Mouse (Mus musculus) myocyte (in vitro differentiated cells): ENCODE results near the gene BC024063.

Experiments used
- CEBPB ChIP-seq: IDR thresholded peaks from 2 replicates; pipeline ENCODE4 v1.6.1; 2011; ENCODE audit warnings: mild to moderate bottlenecking, moderate library complexity; ENCODE audit not compliant: poor library complexity, insufficient read depth, severe bottlenecking
- E2F4 ChIP-seq: IDR thresholded peaks from one replicate; pipeline ENCODE4 v1.6.1; 2011; ENCODE audit warnings: mild to moderate bottlenecking, control low read depth, moderate library complexity; ENCODE audit not compliant: insufficient read depth
- MAX ChIP-seq: IDR thresholded peaks from one replicate; pipeline ENCODE4 v1.6.1; 2011; ENCODE audit warnings: low read depth, mild to moderate bottlenecking, control low read depth
- MYOD1 ChIP-seq, 3 experiments: IDR thresholded peaks; one replicate each; pipeline ENCODE4 v1.6.1; 2011; ENCODE audit warnings: control low read depth in 2 of 3, low read depth in 2 of 3, mild to moderate bottlenecking in 2 of 3, moderate library complexity in 1 of 3; ENCODE audit not compliant: insufficient read length in 2 of 3, control insufficient read depth in 1 of 3
- MYOG ChIP-seq, 3 experiments: IDR thresholded peaks; one replicate each; pipeline ENCODE4 v1.6.1; 2011; ENCODE audit warnings: control low read depth in 2 of 3, low read depth in 2 of 3, mild to moderate bottlenecking in 2 of 3; ENCODE audit not compliant: insufficient read length in 2 of 3, control insufficient read depth in 1 of 3, insufficient read depth in 1 of 3
- POLR2A ChIP-seq: IDR thresholded peaks from one replicate; pipeline ENCODE4 v1.6.1; 2011; ENCODE audit warnings: low read depth, mild to moderate bottlenecking, control low read depth, moderate library complexity; ENCODE audit not compliant: insufficient read length
- POLR2AphosphoS2 ChIP-seq: IDR thresholded peaks from one replicate; pipeline ENCODE4 v1.6.1; 2011; ENCODE audit warnings: low read depth, control low read depth; ENCODE audit not compliant: insufficient read length
- REST ChIP-seq: IDR thresholded peaks from one replicate; pipeline ENCODE4 v1.6.1; 2011; ENCODE audit warnings: mild to moderate bottlenecking, control low read depth, moderate library complexity; ENCODE audit not compliant: insufficient read depth, insufficient read length
- SRF ChIP-seq: IDR thresholded peaks from one replicate; pipeline ENCODE4 v1.6.1; 2011; ENCODE audit warnings: low read depth; ENCODE audit not compliant: control insufficient read depth, insufficient read length
- TCF12 ChIP-seq: IDR thresholded peaks from one replicate; pipeline ENCODE4 v1.6.1; 2011; ENCODE audit warnings: mild to moderate bottlenecking, control low read depth; ENCODE audit not compliant: poor library complexity, insufficient read depth, severe bottlenecking
- TCF3 ChIP-seq: IDR thresholded peaks from one replicate; pipeline ENCODE4 v1.6.1; 2011; ENCODE audit warnings: low read depth, control low read depth; ENCODE audit not compliant: insufficient read length
- USF1 ChIP-seq: IDR thresholded peaks from one replicate; pipeline ENCODE4 v1.6.1; 2011; ENCODE audit warnings: low read depth, mild to moderate bottlenecking, control low read depth, moderate library complexity

DNA sequence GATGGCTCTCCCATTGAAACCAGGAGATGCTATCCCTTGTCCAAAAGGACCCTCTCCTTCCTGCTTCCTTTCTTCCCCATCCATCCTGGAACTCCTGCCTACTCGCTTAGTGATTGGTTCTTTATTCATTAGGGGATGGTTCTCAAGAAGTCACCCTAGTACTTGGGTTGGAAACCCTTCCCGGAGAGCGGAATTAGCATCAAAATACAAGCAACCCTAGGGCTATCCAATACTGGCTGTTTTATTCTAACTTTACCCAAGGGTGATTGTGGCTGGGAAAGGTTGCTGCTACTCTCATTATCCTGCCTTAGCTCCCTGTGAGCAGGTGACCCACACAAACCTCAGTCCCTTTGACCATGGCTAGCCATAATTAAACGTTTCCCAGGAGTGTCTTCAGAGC, 64.4 kb downstream of the BC024063 start:
- TF ChIP-seq POLR2A (no peak), USF1 (no peak), CEBPB (no peak), MYOG (IDR thresholded peaks at IDR 0.05; ENCODE audit: control insufficient read depth in 1 of 3, insufficient read depth in 1 of 3, insufficient read length in 2 of 3, low read depth in 2 of 3) (no peak), MAX (no peak), POLR2AphosphoS2 (no peak), SRF (no peak), MYOD1 (IDR thresholded peaks at IDR 0.05; ENCODE audit: control insufficient read depth in 1 of 3, insufficient read length in 2 of 3, low read depth in 2 of 3) (no peak), TCF3 (no peak), E2F4 (no peak), TCF12 (no peak), REST (no peak)
